Mouse (Mus musculus) kidney, adult 2 months (tissue): ENCODE results near the gene Atoh8.

Experiments
- CTCF ChIP-seq: fragments of 200-500 bp; conservative IDR thresholded peaks from 2 replicates; pipeline ENCODE4 v1.5.1; 2011; ENCODE audit warnings: low read depth, mild to moderate bottlenecking, control low read depth, low read length, moderate library complexity, mixed read lengths; ENCODE audit not compliant: insufficient read depth, insufficient read length
- POLR2A ChIP-seq: fragments of 200-500 bp; IDR thresholded peaks from one replicate; pipeline ENCODE4 v1.6.1; 2011; ENCODE audit warnings: low read depth, low read length, control low read depth

DNA sequence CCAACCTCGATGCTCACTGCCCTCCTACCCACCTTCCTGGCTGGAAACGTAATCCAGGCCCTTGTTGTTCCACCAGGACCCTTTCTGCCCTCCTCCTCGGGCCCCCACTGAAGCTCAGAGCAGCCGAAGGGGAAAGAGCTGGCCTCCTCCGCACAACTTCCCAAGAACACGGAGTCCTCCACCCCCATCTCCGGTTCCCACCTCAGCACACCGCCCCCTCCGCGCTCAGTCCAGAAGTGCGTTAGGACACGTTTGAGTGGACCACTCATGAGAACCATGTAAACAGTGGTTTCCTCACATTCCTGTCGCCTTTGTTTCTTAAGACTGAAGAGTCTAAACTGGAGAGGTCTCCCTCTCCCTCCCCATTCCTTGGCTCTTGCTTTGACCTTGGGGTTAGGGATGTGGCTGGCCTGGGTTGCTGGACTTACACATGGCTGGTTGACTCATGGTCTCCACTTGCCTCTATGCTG is 41.6 kb upstream of the Atoh8 start:
- TF ChIP-seq CTCF (no peak), POLR2A (no peak)
